Mouse (Mus musculus): ENCODE data around the gene Atp8b5.

- TF ChIP-seq POLR2A (IDR thresholded peaks at IDR 0.05; ENCODE audit: insufficient read depth, low read depth, low read length) (no peak), CTCF (IDR thresholded peaks at IDR 0.05) (no peak)
These were observed 117.6 kb downstream of the Atp8b5 start for GRCm38 (mm10) chr4:43384541-43384940.
